Mouse (Mus musculus) lung, embryonic 16.5 days (tissue): ENCODE data around the gene Extl2. TPM values are rescaled to one million over a fixed set of nuclear protein-coding genes. Genes with fewer than 3 reads are reported as not detected.
A peak's percentile ranks its signal among the peaks of the same experiment; 100 is the strongest.

Experiments used
- ATAC-seq: fragments of 200-750 bp; cut with Nextera tagmentation; 2 replicates; pipeline ENCODE4 v1.8.0; 2017; ENCODE audit warnings: low read depth, mild to moderate bottlenecking, moderate library complexity
- H3K27ac ChIP-seq: fragments of 300-500 bp; sonication (generic); 2 replicates; pipeline ENCODE4 v1.5.1; 2014; ENCODE audit warnings: mild to moderate bottlenecking, control low read depth, low read length
- H3K27me3 ChIP-seq: fragments of 300-500 bp; sonication (generic); 2 replicates; pipeline ENCODE4 v1.6.1; 2014; ENCODE audit warnings: low read depth, low read length, mixed read lengths; ENCODE audit not compliant: control insufficient read depth, insufficient read depth
- H3K36me3 ChIP-seq: fragments of 300-500 bp; sonication (generic); 2 replicates; pipeline ENCODE4 v1.6.1; 2014; ENCODE audit warnings: low read length; ENCODE audit not compliant: control insufficient read depth, insufficient read depth
- H3K4me1 ChIP-seq: fragments of 300-500 bp; sonication (generic); replicated peaks from 2 replicates; pipeline ENCODE4 v1.6.1; 2014; ENCODE audit warnings: low read length, mixed read lengths; ENCODE audit not compliant: control insufficient read depth, insufficient read depth
- H3K4me2 ChIP-seq: fragments of 300-500 bp; sonication (generic); 2 replicates; pipeline ENCODE4 v1.6.1; 2014; ENCODE audit warnings: low read depth, low read length, control low read depth
- H3K4me3 ChIP-seq: fragments of 300-500 bp; sonication (generic); 2 replicates; pipeline ENCODE4 v1.5.1; 2014; ENCODE audit warnings: mild to moderate bottlenecking, low read length, control low read depth
- H3K9ac ChIP-seq: fragments of 300-500 bp; sonication (generic); 2 replicates; pipeline ENCODE4 v1.6.1; 2014; ENCODE audit warnings: low read length, control low read depth
- H3K9me3 ChIP-seq: fragments of 300-500 bp; sonication (generic); 2 replicates; pipeline ENCODE4 v1.6.1; 2016; ENCODE audit warnings: low read length; ENCODE audit not compliant: control insufficient read depth
- WGBS: fragments of 180-500 bp; shearing (Covaris S2); extraction: QIAGEN DNeasy Blood & Tissue Kit; methylation state at CpG from one replicate; pipeline ENCODE4 v1.1.7; 2014; 5-methylcytosine and 5-hydroxymethylcytosine counted together
- polyA plus RNA-seq: library from polyadenylated mRNA; unstranded; fragments of >200 nt; fragmentation: Nextera tagmentation; extraction: Ambion mirVana; gene quantifications from 2 replicates; pipeline ENCODE4 v1.2.1, GENCODE M21; 2015

The Extl2 gene
- polyA plus RNA-seq, 1 experiment from 2014 or later, result 16.9 TPM

- Histone ChIP-seq H3K36me3 (peaks cover 8% of the 10 kb centered on the region; the same call in 1 of the 2 replicates), H3K4me2 (peak overlapping the region; percentile 99), H3K27ac (peak overlapping the region; percentile 90), H3K9ac (peak overlapping the region; percentile 83), H3K4me1 (peaks cover 9% of the 10 kb centered on the region), H3K9me3 (no peaks in the 10 kb centered on the region), H3K27me3 (no peaks in the 10 kb centered on the region), H3K4me3 (peak overlapping the region; percentile 89)
- WGBS, result 4% methylated on average over 12 of the region's 12 CpGs
- peak; percentile 41 for ATAC-seq
Measured at GRCm38 (mm10) chr3:116006284-116006977, 831 bp upstream of the Extl2 start.

- Histone ChIP-seq H3K4me3 (peak overlapping the region; percentile 89), H3K4me2 (peak overlapping the region; percentile 99), H3K9me3 (no peaks in the 10 kb centered on the region), H3K36me3 (peaks cover 6% of the 10 kb centered on the region; the same call in 1 of the 2 replicates), H3K4me1 (peaks cover 9% of the 10 kb centered on the region), H3K9ac (peak overlapping the region; percentile 83), H3K27me3 (no peaks in the 10 kb centered on the region), H3K27ac (peak overlapping the region; percentile 90)
- WGBS, result under 1% methylated on average over 12 of the region's 12 CpGs
- peak; percentile 63 for ATAC-seq
Measured at GRCm38 (mm10) chr3:116007941-116008440, 729 bp downstream of the Extl2 start.

- Histone ChIP-seq H3K4me3 (no peak overlapping the region), H3K27me3 (no peaks in the 10 kb centered on the region), H3K36me3 (peaks cover 3% of the 10 kb centered on the region; the same call in 1 of the 2 replicates), H3K4me2 (no peak overlapping the region), H3K9ac (no peak overlapping the region), H3K9me3 (no peaks in the 10 kb centered on the region), H3K27ac (no peak overlapping the region), H3K4me1 (peaks cover 9% of the 10 kb centered on the region)
- 81% methylated on average over 17 of the region's 17 CpGs for WGBS
- ATAC-seq, result no peak
Measured at GRCm38 (mm10) chr3:116009622-116010344, 2.5 kb downstream of the Extl2 start.

- H3K4me3 ChIP-seq, result no peak overlapping the region
- no peaks in the 10 kb centered on the region for H3K36me3 ChIP-seq
- no peak for ATAC-seq
- no peak overlapping the region for H3K4me2 ChIP-seq
- no peak overlapping the region for H3K27ac ChIP-seq
- no peaks in the 10 kb centered on the region for H3K4me1 ChIP-seq
- no peaks in the 10 kb centered on the region for H3K27me3 ChIP-seq
- WGBS, result 91% methylated on average over 6 of the region's 6 CpGs
- no peaks in the 10 kb centered on the region for H3K9me3 ChIP-seq
- H3K9ac ChIP-seq, result no peak overlapping the region
Measured at GRCm38 (mm10) chr3:116014901-116015300, 7.6 kb downstream of the Extl2 start.

GRCm38 (mm10) chr3:116016116-116016515 lies 8.9 kb downstream of the Extl2 start:
- Histone ChIP-seq H3K4me2 (no peak overlapping the region), H3K27ac (no peak overlapping the region), H3K9me3 (no peaks in the 10 kb centered on the region), H3K4me1 (no peaks in the 10 kb centered on the region), H3K4me3 (no peak overlapping the region), H3K27me3 (no peaks in the 10 kb centered on the region), H3K9ac (no peak overlapping the region), H3K36me3 (no peaks in the 10 kb centered on the region)
- WGBS, result 88% methylated on average over 13 of the region's 13 CpGs
- ATAC-seq, result no peak

GRCm38 (mm10) chr3:116018606-116019005 lies 11.3 kb downstream of the Extl2 start:
- Histone ChIP-seq H3K9ac (no peak overlapping the region), H3K27ac (no peak overlapping the region), H3K9me3 (no peaks in the 10 kb centered on the region), H3K36me3 (no peaks in the 10 kb centered on the region), H3K27me3 (no peaks in the 10 kb centered on the region), H3K4me3 (no peak overlapping the region), H3K4me2 (no peak overlapping the region), H3K4me1 (no peaks in the 10 kb centered on the region)
- ATAC-seq, result no peak
- 59% methylated on average over 4 of the region's 4 CpGs for WGBS

GRCm38 (mm10) chr3:116019136-116019535 lies 11.9 kb downstream of the Extl2 start:
- no peak for ATAC-seq
- WGBS, result 90% methylated on average over 5 of the region's 5 CpGs
- no peak overlapping the region for H3K27ac ChIP-seq
- H3K36me3 ChIP-seq, result no peaks in the 10 kb centered on the region
- H3K9ac ChIP-seq, result no peak overlapping the region
- no peaks in the 10 kb centered on the region for H3K9me3 ChIP-seq
- H3K27me3 ChIP-seq, result no peaks in the 10 kb centered on the region
- H3K4me1 ChIP-seq, result no peaks in the 10 kb centered on the region
- H3K4me3 ChIP-seq, result no peak overlapping the region
- H3K4me2 ChIP-seq, result no peak overlapping the region

GRCm38 (mm10) chr3:116024236-116024635 lies 17.0 kb downstream of the Extl2 start:
- Histone ChIP-seq H3K27me3 (no peaks in the 10 kb centered on the region), H3K36me3 (peaks cover 8% of the 10 kb centered on the region), H3K4me2 (no peak overlapping the region), H3K4me1 (no peaks in the 10 kb centered on the region), H3K4me3 (no peak overlapping the region), H3K9ac (no peak overlapping the region), H3K27ac (no peak overlapping the region), H3K9me3 (no peaks in the 10 kb centered on the region)
- no peak for ATAC-seq
- WGBS, result 81% methylated on average over 12 of the region's 12 CpGs

- Histone ChIP-seq H3K4me3 (no peak overlapping the region), H3K36me3 (peaks cover 8% of the 10 kb centered on the region), H3K9me3 (no peaks in the 10 kb centered on the region), H3K4me1 (no peaks in the 10 kb centered on the region), H3K27me3 (no peaks in the 10 kb centered on the region), H3K4me2 (no peak overlapping the region), H3K9ac (no peak overlapping the region), H3K27ac (no peak overlapping the region)
- 87% methylated on average over 5 of the region's 5 CpGs for WGBS
- no peak for ATAC-seq
Measured at GRCm38 (mm10) chr3:116024669-116025068, 17.4 kb downstream of the Extl2 start.
